Mouse (Mus musculus) heart, embryonic 11.5 days (tissue): Measurements from ENCODE around the gene Catsperg1. TPM values are rescaled to one million over a fixed set of nuclear protein-coding genes. Genes with fewer than 3 reads are reported as not detected.
A peak's percentile ranks its signal among the peaks of the same experiment; 100 is the strongest.

Source experiments
- ATAC-seq: fragments of 200-750 bp; cut with Nextera tagmentation; replicated peaks from 2 replicates; pipeline ENCODE4 v1.8.0; 2017; ENCODE audit warnings: moderate library complexity; ENCODE audit not compliant: insufficient number of reproducible peaks, low FRiP score, low TSS enrichment
- H3K27ac ChIP-seq: fragments of 300-500 bp; sonication (generic); 2 replicates; pipeline ENCODE4 v1.5.1; 2014; ENCODE audit warnings: mild to moderate bottlenecking, low read depth, low read length
- H3K27me3 ChIP-seq: fragments of 300-500 bp; sonication (generic); 2 replicates; pipeline ENCODE4 v1.6.1; 2014; ENCODE audit warnings: mild to moderate bottlenecking, low read length, mixed read lengths; ENCODE audit not compliant: control insufficient read depth, insufficient read depth
- H3K36me3 ChIP-seq: fragments of 300-500 bp; sonication (generic); 2 replicates; pipeline ENCODE4 v1.6.1; 2014; ENCODE audit warnings: mild to moderate bottlenecking, low read length, moderate library complexity, mixed read lengths; ENCODE audit not compliant: control insufficient read depth, insufficient read depth
- H3K4me1 ChIP-seq: fragments of 300-500 bp; sonication (generic); 2 replicates; pipeline ENCODE4 v1.6.1; 2014; ENCODE audit warnings: low read length; ENCODE audit not compliant: control insufficient read depth, insufficient read depth
- H3K4me2 ChIP-seq: fragments of 300-500 bp; sonication (generic); 2 replicates; pipeline ENCODE4 v1.6.1; 2014; ENCODE audit warnings: mild to moderate bottlenecking, moderate library complexity
- H3K4me3 ChIP-seq: fragments of 300-500 bp; sonication (generic); 2 replicates; pipeline ENCODE4 v1.5.1; 2014; ENCODE audit warnings: low read depth, low read length
- H3K9ac ChIP-seq: fragments of 300-500 bp; sonication (generic); 2 replicates; pipeline ENCODE4 v1.6.1; 2014; ENCODE audit warnings: mild to moderate bottlenecking, low read depth, low read length, moderate library complexity
- H3K9me3 ChIP-seq: fragments of 300-500 bp; sonication (generic); replicated peaks from 2 replicates; pipeline ENCODE4 v1.6.1; 2016; ENCODE audit warnings: low read length; ENCODE audit not compliant: control insufficient read depth
- WGBS: fragments of 180-500 bp; shearing (Covaris S2); extraction: QIAGEN DNeasy Blood & Tissue Kit; methylation state at CpG from one replicate; pipeline ENCODE4 v1.1.7; 2014; ENCODE audit not compliant: insufficient replicate concordance; 5-methylcytosine and 5-hydroxymethylcytosine counted together
- polyA plus RNA-seq: library from polyadenylated mRNA; unstranded; fragments of >200 nt; fragmentation: Nextera tagmentation; extraction: Ambion mirVana; gene quantifications from 2 replicates; pipeline ENCODE4 v1.2.1, GENCODE M21; 2014

Gene Catsperg1
- polyA plus RNA-seq, 1 experiment from 2014 or later, result 0.44 TPM

- H3K36me3 ChIP-seq, result no peaks in the 10 kb centered on the region
- H3K27ac ChIP-seq, result peak overlapping the region; percentile 80
- H3K9ac ChIP-seq, result no peak overlapping the region
- peaks cover 12% of the 10 kb centered on the region; the same call in 1 of the 2 replicates for H3K4me1 ChIP-seq
- H3K4me3 ChIP-seq, result no peak overlapping the region
- H3K4me2 ChIP-seq, result no peak overlapping the region
- peaks cover 21% of the 10 kb centered on the region for H3K27me3 ChIP-seq
- H3K9me3 ChIP-seq, result no peaks in the 10 kb centered on the region
- WGBS, result 72% methylated on average over 5 of the region's 5 CpGs
- ATAC-seq, result no peak
Observed at GRCm38 (mm10) chr7:29234661-29235060, 20.8 kb upstream of the Catsperg1 start.

GRCm38 (mm10) chr7:29233745-29234144 lies 19.9 kb upstream of the Catsperg1 start:
- peak overlapping the region; percentile 28; the same call in 1 of the 2 replicates for H3K9ac ChIP-seq
- H3K27me3 ChIP-seq, result peaks cover 23% of the 10 kb centered on the region
- H3K4me1 ChIP-seq, result peaks cover 6% of the 10 kb centered on the region; the same call in 1 of the 2 replicates
- H3K4me2 ChIP-seq, result no peak overlapping the region
- WGBS, result 39% methylated on average over 6 of the region's 6 CpGs
- no peaks in the 10 kb centered on the region for H3K9me3 ChIP-seq
- H3K27ac ChIP-seq, result peak overlapping the region; percentile 80
- no peaks in the 10 kb centered on the region for H3K36me3 ChIP-seq
- ATAC-seq, result no peak
- no peak overlapping the region for H3K4me3 ChIP-seq

GRCm38 (mm10) chr7:29232247-29233013 lies 18.6 kb upstream of the Catsperg1 start, which contains the start of gene Kcnk6:
TSS of gene Kcnk6 (minus strand) at chr7:29232515.
- H3K27me3 ChIP-seq, result peaks cover 23% of the 10 kb centered on the region
- no peak; the same call in 1 of the 2 replicates for ATAC-seq
- peak within 1 kb of the TSS; percentile 54; the same call in 1 of the 2 replicates for H3K27ac ChIP-seq
- H3K4me3 ChIP-seq, result peak within 1 kb of the TSS; percentile 64
- 1% methylated on average over 62 of the region's 62 CpGs for WGBS
- peaks cover 5% of the 10 kb centered on the region; the same call in 1 of the 2 replicates for H3K4me1 ChIP-seq
- no peaks in the 10 kb centered on the region for H3K9me3 ChIP-seq
- no peaks in the 10 kb centered on the region for H3K36me3 ChIP-seq
- peak within 1 kb of the TSS; percentile 96 for H3K4me2 ChIP-seq
- H3K9ac ChIP-seq, result peak within 1 kb of the TSS; percentile 81

GRCm38 (mm10) chr7:29231517-29231916 lies 17.7 kb upstream of the Catsperg1 start:
- no peaks in the 10 kb centered on the region for H3K36me3 ChIP-seq
- ATAC-seq, result no peak
- H3K27me3 ChIP-seq, result peaks cover 23% of the 10 kb centered on the region
- H3K27ac ChIP-seq, result 0 out of 2 replicates have a peak overlapping the region, but pooled peaks have one; percentile 17
- no peak overlapping the region for H3K9ac ChIP-seq
- 37% methylated on average over 3 of the region's 3 CpGs for WGBS
- H3K9me3 ChIP-seq, result no peaks in the 10 kb centered on the region
- H3K4me2 ChIP-seq, result peak overlapping the region; percentile 96
- peaks cover 5% of the 10 kb centered on the region; the same call in 1 of the 2 replicates for H3K4me1 ChIP-seq
- peak overlapping the region; percentile 64 for H3K4me3 ChIP-seq

- no peaks in the 10 kb centered on the region for H3K9me3 ChIP-seq
- H3K4me2 ChIP-seq, result peak overlapping the region; percentile 96; the same call in 1 of the 2 replicates
- 28% methylated on average over 3 of the region's 3 CpGs for WGBS
- 0 out of 2 replicates have a peak overlapping the region, but pooled peaks have one; percentile 3 for H3K4me3 ChIP-seq
- H3K4me1 ChIP-seq, result peaks cover 6% of the 10 kb centered on the region; the same call in 1 of the 2 replicates
- no peak overlapping the region for H3K27ac ChIP-seq
- H3K9ac ChIP-seq, result no peak overlapping the region
- ATAC-seq, result no peak
- H3K36me3 ChIP-seq, result no peaks in the 10 kb centered on the region
- peaks cover 23% of the 10 kb centered on the region for H3K27me3 ChIP-seq
Observed at GRCm38 (mm10) chr7:29230560-29230959, 16.7 kb upstream of the Catsperg1 start.

- H3K9me3 ChIP-seq, result no peaks in the 10 kb centered on the region
- H3K27ac ChIP-seq, result no peak overlapping the region
- ATAC-seq, result no peak
- no peak overlapping the region for H3K4me2 ChIP-seq
- H3K4me1 ChIP-seq, result peaks cover 11% of the 10 kb centered on the region; the same call in 1 of the 2 replicates
- peaks cover 27% of the 10 kb centered on the region for H3K27me3 ChIP-seq
- no peaks in the 10 kb centered on the region for H3K36me3 ChIP-seq
- no peak overlapping the region for H3K4me3 ChIP-seq
- 62% methylated on average over 4 of the region's 4 CpGs for WGBS
- H3K9ac ChIP-seq, result no peak overlapping the region
Observed at GRCm38 (mm10) chr7:29228202-29228601, 14.4 kb upstream of the Catsperg1 start.

GRCm38 (mm10) chr7:29225520-29225919 lies 11.7 kb upstream of the Catsperg1 start:
- H3K9me3 ChIP-seq, result no peaks in the 10 kb centered on the region
- WGBS, result 74% methylated on average over 13 of the region's 13 CpGs
- H3K36me3 ChIP-seq, result no peaks in the 10 kb centered on the region
- H3K4me1 ChIP-seq, result peaks cover 6% of the 10 kb centered on the region; the same call in 1 of the 2 replicates
- H3K4me3 ChIP-seq, result no peak overlapping the region
- H3K27me3 ChIP-seq, result peaks cover 6% of the 10 kb centered on the region; the same call in 1 of the 2 replicates
- no peak overlapping the region for H3K27ac ChIP-seq
- no peak overlapping the region for H3K9ac ChIP-seq
- ATAC-seq, result no peak
- H3K4me2 ChIP-seq, result no peak overlapping the region

- 0 out of 2 replicates have a peak overlapping the region, but pooled peaks have one; percentile 5 for H3K9ac ChIP-seq
- 15% methylated on average over 16 of the region's 16 CpGs for WGBS
- H3K4me2 ChIP-seq, result peak overlapping the region; percentile 8
- H3K27me3 ChIP-seq, result peaks cover 6% of the 10 kb centered on the region; the same call in 1 of the 2 replicates
- H3K4me3 ChIP-seq, result no peak overlapping the region
- H3K27ac ChIP-seq, result no peak overlapping the region
- no peak for ATAC-seq
- H3K36me3 ChIP-seq, result no peaks in the 10 kb centered on the region
- H3K9me3 ChIP-seq, result peaks cover 4% of the 10 kb centered on the region; the same call in 1 of the 2 replicates
- H3K4me1 ChIP-seq, result peaks cover 6% of the 10 kb centered on the region; the same call in 1 of the 2 replicates
Observed at GRCm38 (mm10) chr7:29224756-29225394, 11.0 kb upstream of the Catsperg1 start.
